Mouse (Mus musculus) spleen, adult 2 months (tissue): ENCODE data around the gene Blvrb.

Source experiments
- CTCF ChIP-seq: fragments of 200-500 bp; IDR thresholded peaks from 2 replicates; pipeline ENCODE4 v1.5.1; 2011; ENCODE audit warnings: mild to moderate bottlenecking, inconsistent platforms; ENCODE audit not compliant: insufficient read depth, insufficient read length, insufficient replicate concordance; ENCODE audit errors: extremely low read depth
- POLR2A ChIP-seq: fragments of 200-500 bp; IDR thresholded peaks from 2 replicates; pipeline ENCODE4 v1.6.1; 2011; ENCODE audit warnings: low read depth, low read length, inconsistent platforms

DNA sequence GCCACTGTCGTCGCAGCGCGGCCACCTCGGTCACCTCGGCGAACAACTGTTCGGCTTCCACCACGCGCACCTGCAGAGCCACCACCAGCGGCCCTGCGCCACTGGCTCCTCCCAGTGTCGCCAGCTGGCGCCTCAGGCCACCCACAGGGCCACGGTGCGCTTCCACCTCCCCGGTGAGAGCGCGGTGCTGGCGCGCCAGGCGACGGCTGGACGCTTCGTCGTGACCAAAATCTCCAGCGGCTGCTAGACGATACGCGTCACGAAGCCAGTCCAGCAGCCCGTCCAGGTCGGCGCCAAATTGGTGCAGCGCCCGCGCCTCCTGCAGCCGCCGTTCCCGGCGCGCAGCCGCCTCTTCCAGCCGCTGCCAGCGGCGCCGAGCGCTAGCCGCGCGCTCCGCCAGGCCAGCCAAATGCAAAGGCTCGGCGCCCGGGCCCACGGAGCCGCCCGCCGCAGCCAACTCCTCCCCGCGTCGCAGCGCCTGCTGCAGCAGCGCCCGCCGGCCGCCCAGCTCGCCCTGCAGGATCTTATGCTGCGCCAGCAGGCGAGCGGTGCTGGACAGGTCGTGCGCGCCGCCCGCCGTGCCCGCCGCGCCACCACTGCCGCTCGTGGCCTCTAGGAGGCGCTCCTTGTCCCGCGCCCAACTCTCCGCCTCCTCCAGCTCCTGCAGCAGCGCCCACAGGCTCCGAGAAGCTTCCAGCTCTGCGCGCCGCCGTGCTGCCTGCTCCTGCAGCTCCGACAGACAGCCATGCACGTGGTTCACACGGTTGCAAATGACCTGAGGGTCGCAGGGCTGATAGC lies 39.2 kb upstream of the Blvrb start:
- TF ChIP-seq CTCF (peak; percentile 52; the same call in 1 of the 2 replicates), POLR2A (no peak)
